Mouse (Mus musculus): ENCODE measurements around the gene Cd300ld4. TPM values are rescaled to one million over a fixed set of nuclear protein-coding genes. Genes with fewer than 3 reads are reported as not detected.

Cd300ld4 gene
- polyA plus RNA-seq, 1 experiment from 2014 or later = not detected

- H3K4me3 ChIP-seq (ENCODE audit: low read depth, low read length) = no peak within 1 kb of the TSS
- H3K27ac ChIP-seq (ENCODE audit: low read depth, low read length) = no peak within 1 kb of the TSS
- H3K27me3 ChIP-seq (ENCODE audit: control insufficient read depth, insufficient read depth, low read length) = no peaks in the 10 kb centered on the region
- ATAC-seq (ENCODE audit: insufficient read depth, low FRiP score, low TSS enrichment) (no peak), DNase-seq (ENCODE audit: low spot score) (no peak)
- H3K4me2 ChIP-seq (ENCODE audit: low read depth) = no peak within 1 kb of the TSS
- H3K9ac ChIP-seq (ENCODE audit: low read length) = no peak within 1 kb of the TSS
- no peaks in the 10 kb centered on the region for H3K9me3 ChIP-seq (ENCODE audit: control insufficient read depth, low read length)
- 80% methylated on average over 7 of the region's 7 CpGs for WGBS
- H3K36me3 ChIP-seq (ENCODE audit: control insufficient read depth, insufficient read depth, low read length) = no peaks in the 10 kb centered on the region
- no peaks in the 10 kb centered on the region for H3K4me1 ChIP-seq (ENCODE audit: control insufficient read depth, insufficient read depth, low read length)
Measured at GRCm38 (mm10) chr11:115001474-115002040, 25.3 kb downstream of the Cd300ld4 start, which contains the start of gene Cd300c2. TSS of gene Cd300c2 (minus strand) at chr11:115001880.

- Histone ChIP-seq H3K4me1 (ENCODE audit: control insufficient read depth, insufficient read depth, low read length) (no peaks in the 10 kb centered on the region), H3K27ac (ENCODE audit: low read depth, low read length) (no peak within 1 kb of the TSS), H3K9ac (ENCODE audit: low read length) (no peak within 1 kb of the TSS), H3K27me3 (ENCODE audit: control insufficient read depth, insufficient read depth, low read length) (no peaks in the 10 kb centered on the region), H3K4me2 (ENCODE audit: low read depth) (no peak within 1 kb of the TSS), H3K9me3 (ENCODE audit: control insufficient read depth, low read length) (no peaks in the 10 kb centered on the region), H3K36me3 (ENCODE audit: control insufficient read depth, insufficient read depth, low read length) (no peaks in the 10 kb centered on the region), H3K4me3 (ENCODE audit: low read depth, low read length) (no peak within 1 kb of the TSS)
- ATAC-seq (ENCODE audit: insufficient read depth, low FRiP score, low TSS enrichment) (no peak), DNase-seq (ENCODE audit: low spot score) (no peak)
- WGBS = 90% methylated on average over 4 of the region's 4 CpGs
Measured at GRCm38 (mm10) chr11:114989793-114990192, 37.0 kb downstream of the Cd300ld4 start, which contains the start of gene Cd300ld. TSS of gene Cd300ld (minus strand) at chr11:114989922.

DNA sequence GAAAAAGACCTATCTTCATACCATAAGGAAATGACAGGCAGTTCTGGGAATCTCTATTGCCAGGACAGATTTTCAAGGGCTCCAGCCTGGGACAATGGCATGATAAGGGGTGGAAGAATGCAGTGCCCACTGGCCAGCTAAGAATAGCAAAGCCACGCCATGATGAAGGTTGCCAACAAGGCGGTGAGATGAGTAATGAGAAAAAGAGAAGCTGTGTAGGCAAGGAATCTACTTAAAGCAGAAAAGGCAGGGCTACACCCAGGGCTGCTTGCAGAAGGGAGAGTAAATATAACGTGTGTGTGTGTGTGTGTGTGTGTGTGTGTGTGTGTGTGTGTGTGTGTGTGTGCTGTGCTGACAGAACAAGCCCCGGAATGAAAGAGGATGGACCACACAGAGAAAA lies 44.9 kb downstream of the Cd300ld4 start:
- no peaks in the 10 kb centered on the region for H3K9me3 ChIP-seq (ENCODE audit: control insufficient read depth, low read length)
- no peak overlapping the region for H3K27ac ChIP-seq (ENCODE audit: low read depth, low read length)
- no peak for ATAC-seq (ENCODE audit: insufficient read depth, low FRiP score, low TSS enrichment)
- no peak overlapping the region for H3K4me3 ChIP-seq (ENCODE audit: low read depth, low read length)
- WGBS = 90% methylated on average over 4 of the region's 4 CpGs
- DNase-seq (ENCODE audit: low spot score) = no peak
- H3K27me3 ChIP-seq (ENCODE audit: control insufficient read depth, insufficient read depth, low read length) = no peaks in the 10 kb centered on the region
- H3K4me1 ChIP-seq (ENCODE audit: control insufficient read depth, insufficient read depth, low read length) = no peaks in the 10 kb centered on the region
- H3K9ac ChIP-seq (ENCODE audit: low read length) = no peak overlapping the region
- no peaks in the 10 kb centered on the region for H3K36me3 ChIP-seq (ENCODE audit: control insufficient read depth, insufficient read depth, low read length)
- no peak overlapping the region for H3K4me2 ChIP-seq (ENCODE audit: low read depth)

DNA sequence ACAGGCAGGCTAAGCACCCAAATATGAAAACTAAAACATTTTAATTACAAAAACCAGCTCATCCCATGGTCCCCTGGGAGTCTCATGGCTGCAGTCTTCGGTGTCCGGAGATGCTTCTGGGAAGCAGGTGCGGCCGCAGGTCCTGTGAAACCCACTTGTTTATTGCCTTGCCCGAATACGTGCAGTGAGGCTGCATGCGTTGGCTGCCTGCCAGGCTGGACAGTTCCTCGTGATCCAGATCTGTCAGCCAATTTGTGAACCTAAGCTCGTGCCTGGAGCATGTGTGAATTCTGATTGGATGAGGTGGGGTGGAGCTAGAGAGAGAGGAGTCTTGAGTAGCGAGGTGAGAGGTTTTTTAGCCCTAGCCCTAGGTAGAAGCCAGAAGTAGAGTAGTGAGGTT lies 54.1 kb downstream of the Cd300ld4 start:
- Histone ChIP-seq H3K27me3 (ENCODE audit: control insufficient read depth, insufficient read depth, low read length) (no peaks in the 10 kb centered on the region), H3K4me1 (ENCODE audit: control insufficient read depth, insufficient read depth, low read length) (no peaks in the 10 kb centered on the region), H3K4me3 (ENCODE audit: low read depth, low read length) (no peak overlapping the region), H3K36me3 (ENCODE audit: control insufficient read depth, insufficient read depth, low read length) (no peaks in the 10 kb centered on the region), H3K9ac (ENCODE audit: low read length) (no peak overlapping the region), H3K4me2 (ENCODE audit: low read depth) (no peak overlapping the region), H3K27ac (ENCODE audit: low read depth, low read length) (no peak overlapping the region), H3K9me3 (ENCODE audit: control insufficient read depth, low read length) (no peaks in the 10 kb centered on the region)
- ATAC-seq (ENCODE audit: insufficient read depth, low FRiP score, low TSS enrichment) (no peak), DNase-seq (ENCODE audit: low spot score) (no peak)
- 90% methylated on average over 10 of the region's 10 CpGs for WGBS

Other genes starting within 250 kb of the Cd300ld4 start
- 43.1 and 51.5 TPM in 2 replicates for gene Btbd17, start 231.1 kb downstream of the Cd300ld4 start, polyA plus RNA-seq (2014; fragmentation: Nextera tagmentation; extraction: Ambion mirVana)
- gene Gpr142, start 228.1 kb downstream of the Cd300ld4 start, polyA plus RNA-seq (2014; fragmentation: Nextera tagmentation; extraction: Ambion mirVana) = not detected in 2 replicates
- 24.4 and 26.0 TPM in 2 replicates for gene Gprc5c, start 175.9 kb downstream of the Cd300ld4 start, polyA plus RNA-seq (2014; fragmentation: Nextera tagmentation; extraction: Ambion mirVana)
- gene Cd300a, start 137.0 kb downstream of the Cd300ld4 start, polyA plus RNA-seq (2014; fragmentation: Nextera tagmentation; extraction: Ambion mirVana) = 0.62 and 1.0 TPM in 2 replicates
- 0.20 TPM in 1 of 2 replicates, not detected in the other for gene Cd300lb, start 92.6 kb downstream of the Cd300ld4 start, polyA plus RNA-seq (2014; fragmentation: Nextera tagmentation; extraction: Ambion mirVana)
- gene Cd300c, start 57.9 kb downstream of the Cd300ld4 start, polyA plus RNA-seq (2014; fragmentation: Nextera tagmentation; extraction: Ambion mirVana) = 0.41 TPM in 1 of 2 replicates, not detected in the other
- gene Cd300ld, start 37.1 kb downstream of the Cd300ld4 start, polyA plus RNA-seq (2014; fragmentation: Nextera tagmentation; extraction: Ambion mirVana) = 0.28 TPM in 1 of 2 replicates, not detected in the other
- gene Cd300c2, start 25.1 kb downstream of the Cd300ld4 start, polyA plus RNA-seq (2014; fragmentation: Nextera tagmentation; extraction: Ambion mirVana) = 0.55 and 1.1 TPM in 2 replicates
- gene Cd300ld2, start 10.8 kb downstream of the Cd300ld4 start, polyA plus RNA-seq (2014; fragmentation: Nextera tagmentation; extraction: Ambion mirVana) = not detected in 2 replicates
- not detected in 2 replicates for gene Cd300ld5, start 10.8 kb upstream of the Cd300ld4 start, polyA plus RNA-seq (2014; fragmentation: Nextera tagmentation; extraction: Ambion mirVana)
- not detected in 2 replicates for gene Cd300ld3, start 21.4 kb upstream of the Cd300ld4 start, polyA plus RNA-seq (2014; fragmentation: Nextera tagmentation; extraction: Ambion mirVana)
- not detected in 2 replicates for gene Cd300e, start 35.2 kb upstream of the Cd300ld4 start, polyA plus RNA-seq (2014; fragmentation: Nextera tagmentation; extraction: Ambion mirVana)
- gene Rab37, start 64.4 kb upstream of the Cd300ld4 start, polyA plus RNA-seq (2014; fragmentation: Nextera tagmentation; extraction: Ambion mirVana) = 1.3 and 1.9 TPM in 2 replicates
- gene Cd300lf, start 107.0 kb upstream of the Cd300ld4 start, polyA plus RNA-seq (2014; fragmentation: Nextera tagmentation; extraction: Ambion mirVana) = not detected in 2 replicates
- 43.4 and 44.1 TPM in 2 replicates for gene Slc9a3r1, start 136.3 kb upstream of the Cd300ld4 start, polyA plus RNA-seq (2014; fragmentation: Nextera tagmentation; extraction: Ambion mirVana)
- gene Tmem104, start 160.5 kb upstream of the Cd300ld4 start, polyA plus RNA-seq (2014; fragmentation: Nextera tagmentation; extraction: Ambion mirVana) = 8.8 and 11.0 TPM in 2 replicates
- 20.3 and 20.8 TPM in 2 replicates for gene Nat9, start 160.8 kb upstream of the Cd300ld4 start, polyA plus RNA-seq (2014; fragmentation: Nextera tagmentation; extraction: Ambion mirVana)
- gene Grin2c, start 240.2 kb upstream of the Cd300ld4 start, polyA plus RNA-seq (2014; fragmentation: Nextera tagmentation; extraction: Ambion mirVana) = 0.57 and 0.85 TPM in 2 replicates